Mouse (Mus musculus): ENCODE data around the gene Leng8. TPM values are rescaled to one million over a fixed set of nuclear protein-coding genes. Genes with fewer than 3 reads are reported as not detected.

Gene Leng8
- polyA plus RNA-seq, 1 experiment: 20.2 TPM

DNA sequence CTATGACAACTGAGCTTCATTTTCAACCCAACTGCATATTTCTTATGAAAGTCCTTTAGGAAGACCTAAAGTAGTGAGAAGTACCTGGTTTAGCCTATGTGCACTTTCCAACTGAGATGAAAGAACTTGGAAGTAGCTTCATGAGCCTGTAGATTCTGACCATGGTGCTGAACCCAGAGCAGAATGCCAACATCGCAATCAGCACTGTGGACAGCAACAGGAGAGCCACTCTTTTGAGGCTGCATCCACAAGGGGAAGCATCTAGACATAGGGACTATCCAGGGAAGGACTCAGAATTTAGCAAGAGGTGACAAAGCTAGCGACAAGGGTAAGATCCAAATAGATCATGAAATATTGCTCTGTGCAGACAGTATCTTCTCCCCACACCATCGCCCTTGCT is 41.6 kb downstream of the Leng8 start:
- H3K4me1 ChIP-seq (ENCODE audit: control insufficient read depth, insufficient read depth, insufficient read length, low read length): no peaks in the 10 kb centered on the region
- H3K4me3 ChIP-seq (ENCODE audit: insufficient read depth, low read depth, low read length): no peak overlapping the region
- no peak overlapping the region for H3K27ac ChIP-seq (replicated peaks; ENCODE audit: low read depth, low read length)

Other genes with a start within 250 kb of the Leng8 start
- gene Gm14548, start 238.9 kb upstream of the Leng8 start, polyA plus RNA-seq (2012; ENCODE audit: insufficient read depth, insufficient read length, missing spikeins): not detected in 2 replicates
- 0.59 TPM in 1 of 2 replicates, not detected in the other for gene Lilra6, start 221.5 kb upstream of the Leng8 start, polyA plus RNA-seq (2012; ENCODE audit: insufficient read depth, insufficient read length, missing spikeins)
- 1.6 and 1.7 TPM in 2 replicates for gene Lair1, start 73.8 kb upstream of the Leng8 start, polyA plus RNA-seq (2012; ENCODE audit: insufficient read depth, insufficient read length, missing spikeins)
- 1.4 and 2.3 TPM in 2 replicates for gene Ttyh1, start 17.6 kb upstream of the Leng8 start, polyA plus RNA-seq (2012; ENCODE audit: insufficient read depth, insufficient read length, missing spikeins)
- gene Leng9, start 13.3 kb downstream of the Leng8 start, polyA plus RNA-seq (2012; ENCODE audit: insufficient read depth, insufficient read length, missing spikeins): 2.1 and 3.6 TPM in 2 replicates
- gene Cdc42ep5, start 27.8 kb downstream of the Leng8 start, polyA plus RNA-seq (2012; ENCODE audit: insufficient read depth, insufficient read length, missing spikeins): 4.0 and 10.1 TPM in 2 replicates
- 0.88 and 1.1 TPM in 2 replicates for gene Lilra5, start 100.7 kb downstream of the Leng8 start, polyA plus RNA-seq (2012; ENCODE audit: insufficient read depth, insufficient read length, missing spikeins)
- not detected in 2 replicates for gene Ncr1, start 200.7 kb downstream of the Leng8 start, polyA plus RNA-seq (2012; ENCODE audit: insufficient read depth, insufficient read length, missing spikeins)